Mouse (Mus musculus): ENCODE data around the gene M6pr. TPM values are rescaled to one million over a fixed set of nuclear protein-coding genes. Genes with fewer than 3 reads are reported as not detected.

Gene M6pr
- polyA plus RNA-seq, 1 experiment from 2014 or later = 132 TPM

GRCm38 (mm10) chr6:122304355-122304754 is 4.2 kb upstream of the M6pr start:
- H3K4me3 ChIP-seq (replicated peaks; ENCODE audit: low read length) = no peak overlapping the region
- H3K9ac ChIP-seq (ENCODE audit: low read length) = no peak overlapping the region
- no peaks in the 10 kb centered on the region for H3K27me3 ChIP-seq (ENCODE audit: control insufficient read depth, insufficient read depth, low read length)
- H3K36me3 ChIP-seq (ENCODE audit: control insufficient read depth, insufficient read depth, low read length) = no peaks in the 10 kb centered on the region
- ATAC-seq (ENCODE audit: insufficient read depth, low FRiP score) = no peak
- H3K4me2 ChIP-seq (ENCODE audit: low read depth, low read length) = no peak overlapping the region
- no peaks in the 10 kb centered on the region for H3K9me3 ChIP-seq (replicated peaks; ENCODE audit: control insufficient read depth, low read length)
- no peaks in the 10 kb centered on the region for H3K4me1 ChIP-seq (ENCODE audit: control insufficient read depth, insufficient read depth, low read length)
- 33% methylated on average over 6 of the region's 6 CpGs for WGBS
- H3K27ac ChIP-seq (ENCODE audit: low read length) = no peak overlapping the region

GRCm38 (mm10) chr6:122304790-122305555 is 3.5 kb upstream of the M6pr start:
- H3K9ac ChIP-seq (ENCODE audit: low read length) = no peak overlapping the region
- H3K9me3 ChIP-seq (replicated peaks; ENCODE audit: control insufficient read depth, low read length) = no peaks in the 10 kb centered on the region
- no peaks in the 10 kb centered on the region for H3K36me3 ChIP-seq (ENCODE audit: control insufficient read depth, insufficient read depth, low read length)
- H3K4me3 ChIP-seq (replicated peaks; ENCODE audit: low read length) = no peak overlapping the region
- H3K4me1 ChIP-seq (ENCODE audit: control insufficient read depth, insufficient read depth, low read length) = peaks cover 3% of the 10 kb centered on the region
- ATAC-seq (ENCODE audit: insufficient read depth, low FRiP score) = no peak
- H3K4me2 ChIP-seq (ENCODE audit: low read depth, low read length) = no peak overlapping the region
- H3K27ac ChIP-seq (ENCODE audit: low read length) = no peak overlapping the region
- WGBS = 81% methylated on average over 12 of the region's 12 CpGs
- H3K27me3 ChIP-seq (ENCODE audit: control insufficient read depth, insufficient read depth, low read length) = no peaks in the 10 kb centered on the region

GRCm38 (mm10) chr6:122306707-122307106 is 1.8 kb upstream of the M6pr start:
- Histone ChIP-seq H3K4me1 (ENCODE audit: control insufficient read depth, insufficient read depth, low read length) (peaks cover 13% of the 10 kb centered on the region), H3K4me2 (ENCODE audit: low read depth, low read length) (no peak overlapping the region), H3K27me3 (ENCODE audit: control insufficient read depth, insufficient read depth, low read length) (no peaks in the 10 kb centered on the region), H3K9me3 (replicated peaks; ENCODE audit: control insufficient read depth, low read length) (no peaks in the 10 kb centered on the region), H3K4me3 (replicated peaks; ENCODE audit: low read length) (no peak overlapping the region), H3K36me3 (ENCODE audit: control insufficient read depth, insufficient read depth, low read length) (no peaks in the 10 kb centered on the region), H3K27ac (ENCODE audit: low read length) (no peak overlapping the region), H3K9ac (ENCODE audit: low read length) (no peak overlapping the region)
- ATAC-seq (ENCODE audit: insufficient read depth, low FRiP score) = no peak
- WGBS = 82% methylated on average over 4 of the region's 4 CpGs

GRCm38 (mm10) chr6:122308136-122308504 is 400 bp upstream of the M6pr start:
- Histone ChIP-seq H3K27ac (ENCODE audit: low read length) (0 out of 2 replicates have a peak overlapping the region, but pooled peaks have one; percentile 23), H3K4me2 (ENCODE audit: low read depth, low read length) (peak overlapping the region; percentile 41; the same call in 1 of the 2 replicates), H3K27me3 (ENCODE audit: control insufficient read depth, insufficient read depth, low read length) (no peaks in the 10 kb centered on the region), H3K4me3 (replicated peaks; ENCODE audit: low read length) (peak overlapping the region; percentile 95), H3K4me1 (ENCODE audit: control insufficient read depth, insufficient read depth, low read length) (peaks cover 13% of the 10 kb centered on the region), H3K9ac (ENCODE audit: low read length) (peak overlapping the region; percentile 96; the same call in 1 of the 2 replicates), H3K9me3 (replicated peaks; ENCODE audit: control insufficient read depth, low read length) (no peaks in the 10 kb centered on the region), H3K36me3 (ENCODE audit: control insufficient read depth, insufficient read depth, low read length) (no peaks in the 10 kb centered on the region)
- ATAC-seq (ENCODE audit: insufficient read depth, low FRiP score) = peak; percentile 4; the same call in 1 of the 2 replicates
- 60% methylated on average over 6 of the region's 6 CpGs for WGBS

DNA sequence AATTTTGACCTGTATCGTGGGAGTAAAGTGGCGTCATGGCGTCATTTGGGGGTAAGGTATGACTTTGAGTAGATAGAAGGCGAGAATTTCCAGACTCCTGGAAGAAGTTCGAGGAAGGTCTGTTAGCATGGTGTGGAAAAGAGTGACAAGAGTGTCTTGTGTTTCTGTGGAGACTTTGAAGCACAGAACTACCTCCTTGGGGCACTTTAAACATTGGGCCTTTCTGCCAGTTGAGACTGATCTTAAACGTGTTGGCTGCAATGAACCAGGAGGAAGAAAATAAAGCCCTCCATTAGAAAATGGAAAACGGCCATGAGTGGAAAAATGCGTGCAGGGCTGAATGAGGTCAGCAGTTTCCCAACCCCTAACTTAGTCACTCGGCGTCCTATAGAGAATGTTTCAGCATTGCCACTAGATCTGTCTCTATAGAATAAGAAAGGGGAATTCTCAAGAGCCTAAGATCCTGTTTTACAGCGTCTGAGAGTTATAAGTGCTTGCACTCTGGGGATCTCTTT is 983 bp downstream of the M6pr start:
- no peak for ATAC-seq (ENCODE audit: insufficient read depth, low FRiP score)
- peak overlapping the region; percentile 95 for H3K4me3 ChIP-seq (replicated peaks; ENCODE audit: low read length)
- peaks cover 13% of the 10 kb centered on the region for H3K4me1 ChIP-seq (ENCODE audit: control insufficient read depth, insufficient read depth, low read length)
- 8% methylated on average over 11 of the region's 11 CpGs for WGBS
- H3K9ac ChIP-seq (ENCODE audit: low read length) = peak overlapping the region; percentile 96
- peak overlapping the region; percentile 88 for H3K27ac ChIP-seq (ENCODE audit: low read length)
- H3K4me2 ChIP-seq (ENCODE audit: low read depth, low read length) = peak overlapping the region; percentile 84
- peaks cover 7% of the 10 kb centered on the region; the same call in 1 of the 2 replicates for H3K36me3 ChIP-seq (ENCODE audit: control insufficient read depth, insufficient read depth, low read length)
- no peaks in the 10 kb centered on the region for H3K9me3 ChIP-seq (replicated peaks; ENCODE audit: control insufficient read depth, low read length)
- H3K27me3 ChIP-seq (ENCODE audit: control insufficient read depth, insufficient read depth, low read length) = no peaks in the 10 kb centered on the region

DNA sequence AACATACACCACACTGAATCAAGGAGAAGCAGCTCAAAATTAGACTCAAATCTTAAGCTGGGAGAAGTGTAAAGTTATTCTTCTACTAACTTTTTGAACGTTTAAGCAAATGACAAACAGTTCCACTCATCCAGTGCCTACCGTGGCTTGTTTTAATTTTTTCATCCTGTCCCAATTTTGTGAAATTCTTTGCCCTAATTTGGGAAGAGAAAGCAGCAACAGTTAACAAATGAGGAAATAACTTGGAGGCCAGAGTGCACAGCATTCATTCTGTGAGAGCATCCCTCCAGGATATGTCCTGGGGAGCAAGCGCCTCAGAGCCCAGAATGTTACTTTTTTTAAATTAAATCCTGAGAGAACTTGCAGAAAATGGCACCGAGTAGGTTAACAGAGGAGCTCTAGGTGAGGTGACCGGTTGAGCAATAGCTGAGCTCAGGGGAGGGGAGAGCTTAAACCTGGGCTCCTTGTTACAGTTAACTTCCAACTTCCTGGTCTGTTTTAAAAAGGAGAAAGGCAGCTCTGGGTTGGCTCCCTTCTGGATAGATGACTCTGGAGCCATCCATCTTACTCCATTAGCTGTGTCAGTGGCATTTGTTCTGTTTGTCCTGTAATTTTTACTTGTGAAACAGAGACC is 1.8 kb downstream of the M6pr start:
- no peak for ATAC-seq (ENCODE audit: insufficient read depth, low FRiP score)
- Histone ChIP-seq H3K36me3 (ENCODE audit: control insufficient read depth, insufficient read depth, low read length) (peaks cover 16% of the 10 kb centered on the region), H3K4me1 (ENCODE audit: control insufficient read depth, insufficient read depth, low read length) (peaks cover 13% of the 10 kb centered on the region), H3K27ac (ENCODE audit: low read length) (peak overlapping the region; percentile 88; the same call in 1 of the 2 replicates), H3K9me3 (replicated peaks; ENCODE audit: control insufficient read depth, low read length) (no peaks in the 10 kb centered on the region), H3K9ac (ENCODE audit: low read length) (peak overlapping the region; percentile 96), H3K4me3 (replicated peaks; ENCODE audit: low read length) (peak overlapping the region; percentile 95), H3K27me3 (ENCODE audit: control insufficient read depth, insufficient read depth, low read length) (no peaks in the 10 kb centered on the region), H3K4me2 (ENCODE audit: low read depth, low read length) (peak overlapping the region; percentile 84)
- WGBS = 55% methylated on average over 5 of the region's 5 CpGs

DNA sequence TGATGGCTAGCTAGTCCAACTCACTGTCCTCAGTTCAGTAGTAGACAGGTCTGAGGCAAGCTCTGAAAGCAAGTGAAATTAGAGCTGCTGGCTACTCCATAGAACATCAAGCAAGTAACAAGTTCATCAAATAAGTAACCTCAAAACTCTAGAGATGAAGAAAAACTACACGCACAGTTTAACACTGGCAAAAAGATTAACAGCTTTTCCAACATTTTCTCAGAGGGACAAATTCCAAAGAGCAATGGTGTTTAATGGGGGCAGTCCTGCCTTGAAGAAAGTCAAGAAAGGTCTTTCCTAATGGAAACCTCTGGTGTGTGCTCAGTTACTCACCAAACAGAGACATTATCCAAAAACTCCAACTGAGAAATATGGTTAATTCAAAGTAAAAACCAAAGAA is 10.2 kb downstream of the M6pr start:
- no peak for ATAC-seq (ENCODE audit: insufficient read depth, low FRiP score)
- H3K27me3 ChIP-seq (ENCODE audit: control insufficient read depth, insufficient read depth, low read length) = no peaks in the 10 kb centered on the region
- H3K4me2 ChIP-seq (ENCODE audit: low read depth, low read length) = no peak overlapping the region
- no peaks in the 10 kb centered on the region for H3K4me1 ChIP-seq (ENCODE audit: control insufficient read depth, insufficient read depth, low read length)
- WGBS = 94% methylated on average over 1 of the region's 1 CpGs
- no peak overlapping the region for H3K9ac ChIP-seq (ENCODE audit: low read length)
- H3K27ac ChIP-seq (ENCODE audit: low read length) = no peak overlapping the region
- H3K36me3 ChIP-seq (ENCODE audit: control insufficient read depth, insufficient read depth, low read length) = peaks cover 34% of the 10 kb centered on the region
- H3K4me3 ChIP-seq (replicated peaks; ENCODE audit: low read length) = no peak overlapping the region
- H3K9me3 ChIP-seq (replicated peaks; ENCODE audit: control insufficient read depth, low read length) = no peaks in the 10 kb centered on the region

GRCm38 (mm10) chr6:122325361-122325975 is 16.9 kb downstream of the M6pr start:
- Histone ChIP-seq H3K27me3 (ENCODE audit: control insufficient read depth, insufficient read depth, low read length) (no peaks in the 10 kb centered on the region), H3K9me3 (replicated peaks; ENCODE audit: control insufficient read depth, low read length) (no peaks in the 10 kb centered on the region), H3K4me2 (ENCODE audit: low read depth, low read length) (no peak overlapping the region), H3K4me1 (ENCODE audit: control insufficient read depth, insufficient read depth, low read length) (no peaks in the 10 kb centered on the region), H3K27ac (ENCODE audit: low read length) (no peak overlapping the region), H3K9ac (ENCODE audit: low read length) (no peak overlapping the region), H3K36me3 (ENCODE audit: control insufficient read depth, insufficient read depth, low read length) (peaks cover 5% of the 10 kb centered on the region), H3K4me3 (replicated peaks; ENCODE audit: low read length) (no peak overlapping the region)
- ATAC-seq (ENCODE audit: insufficient read depth, low FRiP score) = no peak
- WGBS = 80% methylated on average over 6 of the region's 6 CpGs

Measured in stomach, embryonic 16.5 days (tissue).